Mouse (Mus musculus) naive thymus-derived CD4-positive, alpha-beta T cell, adult 5 months (primary cell): ENCODE results near the gene Adss. TPM values are rescaled to one million over a fixed set of nuclear protein-coding genes. Genes with fewer than 3 reads are reported as not detected.

Experiments used
- polyA plus RNA-seq: library from polyadenylated mRNA; unstranded; fragments of 100-300 nt; shearing (Covaris generic); gene quantifications from one replicate; pipeline ENCODE4 v1.2.1, GENCODE M21; 2017

Adss gene
- 75.4 TPM for polyA plus RNA-seq

GRCm38 (mm10) chr1:177796193-177796939, at the start of gene Adss:
Gene Adss, minus strand, starts transcription at chr1:177796511.

GRCm38 (mm10) chr1:177729043-177730024, 67.0 kb downstream of the Adss start, which contains the start of gene 1700016C15Rik:
Gene 1700016C15Rik, plus strand, starts transcription at chr1:177729814.

Other genes with a start within 250 kb of the Adss start
- not detected for gene 1700016C15Rik, start 66.7 kb downstream of the Adss start, polyA plus RNA-seq
- gene Catspere2, start 186.9 kb upstream of the Adss start, polyA plus RNA-seq: 0.15 TPM